Mouse (Mus musculus) heart, postnatal 0 days (tissue): ENCODE data around the gene Myo1e. TPM values are rescaled to one million over a fixed set of nuclear protein-coding genes. Genes with fewer than 3 reads are reported as not detected.

Source experiments
- ATAC-seq: fragments of 200-750 bp; cut with Nextera tagmentation; 2 replicates; pipeline ENCODE4 v1.8.0; 2017; ENCODE audit warnings: low read depth, moderate number of reproducible peaks, moderate library complexity; ENCODE audit not compliant: insufficient read depth
- DNase-seq: peaks from one replicate; pipeline ENCODE4 v3.0.0-alpha.2; 2016; ENCODE audit warnings: low spot score
- H3K27ac ChIP-seq: fragments of 300-500 bp; sonication (generic); 2 replicates; pipeline ENCODE4 v1.5.1; 2014; ENCODE audit warnings: low read depth, mild to moderate bottlenecking
- H3K27me3 ChIP-seq: fragments of 300-500 bp; sonication (generic); 2 replicates; pipeline ENCODE4 v1.6.1; 2014; ENCODE audit warnings: low read length, mixed read lengths; ENCODE audit not compliant: control insufficient read depth, insufficient read depth
- H3K36me3 ChIP-seq: fragments of 300-500 bp; sonication (generic); replicated peaks from 2 replicates; pipeline ENCODE4 v1.6.1; 2014; ENCODE audit warnings: low read length, mixed read lengths; ENCODE audit not compliant: control insufficient read depth, insufficient read depth
- H3K4me1 ChIP-seq: fragments of 300-500 bp; sonication (generic); 2 replicates; pipeline ENCODE4 v1.6.1; 2014; ENCODE audit warnings: antibody characterized with exemption; ENCODE audit not compliant: control insufficient read depth, insufficient read depth
- H3K4me2 ChIP-seq: fragments of 300-500 bp; sonication (generic); 2 replicates; pipeline ENCODE4 v1.6.1; 2014; ENCODE audit warnings: low read depth, mild to moderate bottlenecking, low read length, moderate library complexity
- H3K4me3 ChIP-seq: fragments of 300-500 bp; sonication (generic); 2 replicates; pipeline ENCODE4 v1.5.1; 2014; ENCODE audit warnings: low read depth, low read length
- H3K9ac ChIP-seq: fragments of 300-500 bp; sonication (generic); replicated peaks from 2 replicates; pipeline ENCODE4 v1.6.1; 2014; ENCODE audit warnings: low read depth, low read length, mixed read lengths
- H3K9me3 ChIP-seq: fragments of 300-500 bp; sonication (generic); replicated peaks from 2 replicates; pipeline ENCODE4 v1.6.1; 2016; ENCODE audit warnings: low read length; ENCODE audit not compliant: control insufficient read depth
- CTCF ChIP-seq: IDR thresholded peaks from 2 replicates; pipeline ENCODE4 v1.5.1; 2016; ENCODE audit warnings: antibody characterized with exemption, control low read depth, low read depth
- EP300 ChIP-seq: IDR thresholded peaks from 2 replicates; pipeline ENCODE4 v1.6.1; 2016; ENCODE audit warnings: antibody characterized with exemption, low read depth
- WGBS: fragments of 180-500 bp; shearing (Covaris S2); extraction: QIAGEN DNeasy Blood & Tissue Kit; methylation state at CpG from one replicate; pipeline ENCODE4 v1.1.7; 2014; 5-methylcytosine and 5-hydroxymethylcytosine counted together
- polyA plus RNA-seq: library from polyadenylated mRNA; unstranded; fragments of >200 nt; fragmentation: Nextera tagmentation; extraction: Ambion mirVana; gene quantifications from 2 replicates; pipeline ENCODE4 v1.2.1, GENCODE M21; 2015
- total RNA-seq: library from RNA; depleted of rRNA; stranded (reverse); fragments of >200 nt; gene quantifications from 2 replicates; pipeline ENCODE4 v1.2.3, GENCODE M21; 2014; ENCODE audit warnings: low replicate concordance

The Myo1e gene
- total and polyA plus RNA-seq, 2 experiments from 2014 or later = 6.6 to 7.0 TPM

DNA sequence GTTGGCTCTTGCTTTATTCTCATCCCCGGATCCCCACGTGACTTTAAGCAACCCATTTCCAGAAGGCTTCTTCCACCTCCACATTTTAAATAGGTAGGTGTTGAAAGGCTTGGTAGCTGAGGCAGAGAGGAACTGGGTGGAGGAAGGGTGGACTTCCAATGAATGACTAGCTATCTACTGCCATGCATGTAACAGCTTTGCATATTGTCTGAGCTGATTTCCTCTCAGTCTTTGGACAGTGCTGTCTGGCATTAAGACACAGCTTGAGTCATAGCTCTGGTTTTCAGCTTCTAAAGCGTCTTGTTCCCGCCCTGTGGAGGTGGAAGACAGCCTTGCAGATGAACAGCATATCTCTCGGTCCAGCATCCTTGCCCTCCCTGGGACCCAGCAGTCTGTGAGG is 54.5 kb downstream of the Myo1e start:
- DNase-seq (no peak), ATAC-seq (no peak)
- H3K4me2 ChIP-seq = no peak overlapping the region
- H3K4me3 ChIP-seq = no peak overlapping the region
- WGBS = 66% methylated on average over 5 of the region's 5 CpGs
- no peaks in the 10 kb centered on the region for H3K27me3 ChIP-seq
- H3K27ac ChIP-seq = no peak overlapping the region
- H3K9ac ChIP-seq = no peak overlapping the region
- no peaks in the 10 kb centered on the region for H3K9me3 ChIP-seq
- H3K4me1 ChIP-seq = peaks cover 50% of the 10 kb centered on the region
- TF ChIP-seq EP300 = no peak
- no peak for TF ChIP-seq CTCF
- H3K36me3 ChIP-seq = no peaks in the 10 kb centered on the region

DNA sequence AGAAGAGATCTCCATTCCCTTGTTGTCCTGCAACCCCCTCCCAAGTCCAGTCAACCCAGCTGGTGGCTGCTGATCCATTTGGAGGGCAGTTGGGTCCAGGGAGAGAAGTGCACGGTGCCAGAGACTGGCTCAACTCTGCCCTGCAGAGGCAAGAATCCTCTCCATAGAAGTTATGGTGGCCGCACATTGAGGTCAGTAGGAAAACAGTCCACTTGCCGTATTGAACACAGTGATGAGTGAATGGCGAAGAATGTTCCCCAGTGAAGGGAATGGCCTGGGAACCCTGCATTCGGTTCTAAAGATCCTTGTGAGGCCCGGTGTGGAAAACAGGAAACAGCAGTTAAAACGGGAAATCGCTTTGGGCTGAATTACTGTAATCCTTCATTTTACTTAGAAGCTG is 56.0 kb downstream of the Myo1e start:
- no peaks in the 10 kb centered on the region for H3K36me3 ChIP-seq
- DNase-seq (no peak), ATAC-seq (no peak)
- no peaks in the 10 kb centered on the region for H3K9me3 ChIP-seq
- no peak overlapping the region for H3K9ac ChIP-seq
- 46% methylated on average over 8 of the region's 8 CpGs for WGBS
- H3K27ac ChIP-seq = peak overlapping the region; percentile 36
- H3K4me3 ChIP-seq = no peak overlapping the region
- H3K4me2 ChIP-seq = peak overlapping the region; percentile 51; the same call in 1 of the 2 replicates
- TF ChIP-seq CTCF = no peak
- TF ChIP-seq EP300 = no peak
- no peaks in the 10 kb centered on the region for H3K27me3 ChIP-seq
- peaks cover 43% of the 10 kb centered on the region for H3K4me1 ChIP-seq

GRCm38 (mm10) chr9:70263735-70264134 is 56.6 kb downstream of the Myo1e start:
- 4% methylated on average over 7 of the region's 7 CpGs for WGBS
- ATAC-seq = peak; percentile 70
- H3K4me3 ChIP-seq = no peak overlapping the region

DNA sequence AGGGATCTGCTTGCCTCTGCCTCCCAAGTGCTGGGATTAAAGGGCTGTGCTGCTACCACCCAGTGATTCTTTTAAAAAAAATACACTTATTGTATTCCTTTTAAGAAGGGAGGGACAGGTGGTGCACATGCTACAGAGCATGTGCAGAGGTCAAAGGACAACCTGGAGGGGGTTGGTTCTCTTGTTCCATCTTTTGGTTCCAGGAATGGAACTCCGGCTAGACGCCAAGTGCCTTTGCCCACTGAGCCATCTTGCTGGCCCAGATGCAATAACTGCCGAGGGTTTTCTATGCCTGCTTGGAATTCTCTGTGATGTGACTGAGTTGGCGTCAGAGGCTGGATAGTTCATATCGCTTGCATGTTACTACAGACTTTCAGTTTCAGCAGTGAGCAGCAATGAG is 58.4 kb downstream of the Myo1e start:
- H3K36me3 ChIP-seq = no peaks in the 10 kb centered on the region
- no peak overlapping the region for H3K4me2 ChIP-seq
- H3K27me3 ChIP-seq = no peaks in the 10 kb centered on the region
- H3K4me1 ChIP-seq = peaks cover 23% of the 10 kb centered on the region
- no peak overlapping the region for H3K9ac ChIP-seq
- ATAC-seq (no peak), DNase-seq (no peak)
- H3K9me3 ChIP-seq = no peaks in the 10 kb centered on the region
- no peak overlapping the region for H3K4me3 ChIP-seq
- 73% methylated on average over 5 of the region's 5 CpGs for WGBS
- H3K27ac ChIP-seq = no peak overlapping the region
- no peak for TF ChIP-seq CTCF
- no peak for TF ChIP-seq EP300

More at GRCm38 (mm10) chr9:70263735-70264134, 56.6 kb downstream of the Myo1e start:
- Histone ChIP-seq H3K9me3 (no peaks in the 10 kb centered on the region), H3K27me3 (no peaks in the 10 kb centered on the region), H3K27ac (peak overlapping the region; percentile 36), H3K36me3 (no peaks in the 10 kb centered on the region), H3K9ac (peak overlapping the region; percentile 34; the same call in 1 of the 2 replicates), H3K4me1 (peaks cover 41% of the 10 kb centered on the region), H3K4me2 (peak overlapping the region; percentile 51)
- TF ChIP-seq CTCF (no peak), EP300 (no peak)
- peak; percentile 47 for DNase-seq

DNA sequence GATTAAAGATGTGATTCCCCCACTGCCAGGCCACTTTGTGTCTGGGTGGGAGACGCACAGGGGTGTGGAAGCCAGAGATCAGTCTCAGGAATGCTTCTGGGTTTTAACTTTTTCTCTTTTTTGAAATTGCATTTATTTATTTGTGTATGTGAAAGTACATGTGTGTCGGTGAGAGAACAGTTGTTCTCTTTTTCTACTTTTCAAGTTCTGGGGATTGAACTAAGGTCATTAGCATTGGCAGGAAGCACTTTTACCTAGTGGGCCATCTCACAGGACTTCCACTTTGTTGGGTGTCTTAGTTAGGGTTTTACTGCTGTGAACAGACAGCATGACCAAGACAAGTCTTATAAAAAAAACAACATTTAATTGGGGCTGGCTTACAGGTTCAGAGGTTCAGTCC is 59.0 kb downstream of the Myo1e start:
- WGBS = 96% methylated on average over 2 of the region's 2 CpGs
- H3K27ac ChIP-seq = no peak overlapping the region
- H3K4me1 ChIP-seq = peaks cover 23% of the 10 kb centered on the region
- H3K4me3 ChIP-seq = no peak overlapping the region
- DNase-seq = no peak
- no peaks in the 10 kb centered on the region for H3K36me3 ChIP-seq
- TF ChIP-seq CTCF (no peak), EP300 (no peak)
- H3K9me3 ChIP-seq = no peaks in the 10 kb centered on the region
- no peaks in the 10 kb centered on the region for H3K27me3 ChIP-seq
- H3K9ac ChIP-seq = no peak overlapping the region
- no peak for ATAC-seq
- no peak overlapping the region for H3K4me2 ChIP-seq

- no peaks in the 10 kb centered on the region for H3K27me3 ChIP-seq
- WGBS = 87% methylated on average over 5 of the region's 5 CpGs
- no peak overlapping the region for H3K9ac ChIP-seq
- DNase-seq (no peak), ATAC-seq (no peak)
- no peak overlapping the region for H3K4me2 ChIP-seq
- no peaks in the 10 kb centered on the region for H3K9me3 ChIP-seq
- H3K4me3 ChIP-seq = no peak overlapping the region
- H3K27ac ChIP-seq = no peak overlapping the region
- TF ChIP-seq EP300 = no peak
- peaks cover 16% of the 10 kb centered on the region for H3K4me1 ChIP-seq
- H3K36me3 ChIP-seq = no peaks in the 10 kb centered on the region
Measured at GRCm38 (mm10) chr9:70267108-70267507, 60.0 kb downstream of the Myo1e start.
